Mouse (Mus musculus): ENCODE results near the gene Itm2c. TPM values are rescaled to one million over a fixed set of nuclear protein-coding genes. Genes with fewer than 3 reads are reported as not detected.

Gene Itm2c
- polyA plus RNA-seq, 1 experiment: 861 TPM

GRCm38 (mm10) chr1:85928688-85929065 lies 34.6 kb downstream of the Itm2c start:
- Histone ChIP-seq H3K4me1 (ENCODE audit: control insufficient read depth, insufficient read depth, low read length) (peaks cover 22% of the 10 kb centered on the region), H3K27ac (ENCODE audit: insufficient read depth, low read length) (peak overlapping the region; percentile 64)
- TF ChIP-seq POLR2A (IDR thresholded peaks at IDR 0.05; ENCODE audit: extremely low read depth, insufficient read depth, low read length): no peak

GRCm38 (mm10) chr1:85929406-85929805 lies 35.3 kb downstream of the Itm2c start:
- Histone ChIP-seq H3K4me1 (ENCODE audit: control insufficient read depth, insufficient read depth, low read length) (peaks cover 27% of the 10 kb centered on the region), H3K4me3 (ENCODE audit: insufficient read depth, low read length) (no peak overlapping the region), H3K27ac (ENCODE audit: insufficient read depth, low read length) (peak overlapping the region; percentile 64)
- TF ChIP-seq POLR2A (IDR thresholded peaks at IDR 0.05; ENCODE audit: extremely low read depth, insufficient read depth, low read length): no peak
- TF ChIP-seq CTCF (IDR thresholded peaks at IDR 0.05; ENCODE audit: extremely low read depth, insufficient read depth, low read length): no peak

More at GRCm38 (mm10) chr1:85928688-85929065, 34.6 kb downstream of the Itm2c start:
- no peak overlapping the region for H3K4me3 ChIP-seq (ENCODE audit: insufficient read depth, low read length)

- Histone ChIP-seq H3K4me3 (ENCODE audit: insufficient read depth, low read length) (no peak overlapping the region), H3K27ac (ENCODE audit: insufficient read depth, low read length) (0 out of 2 replicates have a peak overlapping the region, but pooled peaks have one; percentile 69), H3K4me1 (ENCODE audit: control insufficient read depth, insufficient read depth, low read length) (peaks cover 28% of the 10 kb centered on the region)
- no peak for TF ChIP-seq CTCF (IDR thresholded peaks at IDR 0.05; ENCODE audit: extremely low read depth, insufficient read depth, low read length)
- no peak for TF ChIP-seq POLR2A (IDR thresholded peaks at IDR 0.05; ENCODE audit: extremely low read depth, insufficient read depth, low read length)
Observed at GRCm38 (mm10) chr1:85931170-85931569, 37.1 kb downstream of the Itm2c start.

GRCm38 (mm10) chr1:85933226-85933625 lies 39.1 kb downstream of the Itm2c start:
- Histone ChIP-seq H3K27ac (ENCODE audit: insufficient read depth, low read length) (no peak overlapping the region), H3K4me1 (ENCODE audit: control insufficient read depth, insufficient read depth, low read length) (peaks cover 23% of the 10 kb centered on the region; the same call in 1 of the 2 replicates), H3K4me3 (ENCODE audit: insufficient read depth, low read length) (no peak overlapping the region)
- TF ChIP-seq POLR2A (IDR thresholded peaks at IDR 0.05; ENCODE audit: extremely low read depth, insufficient read depth, low read length): no peak
- no peak for TF ChIP-seq CTCF (IDR thresholded peaks at IDR 0.05; ENCODE audit: extremely low read depth, insufficient read depth, low read length)

GRCm38 (mm10) chr1:85933631-85934465 lies 39.8 kb downstream of the Itm2c start:
- TF ChIP-seq POLR2A (IDR thresholded peaks at IDR 0.05; ENCODE audit: extremely low read depth, insufficient read depth, low read length) (no peak), CTCF (IDR thresholded peaks at IDR 0.05; ENCODE audit: extremely low read depth, insufficient read depth, low read length) (no peak)
- Histone ChIP-seq H3K4me3 (ENCODE audit: insufficient read depth, low read length) (no peak overlapping the region), H3K4me1 (ENCODE audit: control insufficient read depth, insufficient read depth, low read length) (peaks cover 19% of the 10 kb centered on the region; the same call in 1 of the 2 replicates), H3K27ac (ENCODE audit: insufficient read depth, low read length) (peak overlapping the region; percentile 38; the same call in 1 of the 2 replicates)

- no peak overlapping the region for H3K27ac ChIP-seq (ENCODE audit: insufficient read depth, low read length)
- H3K4me1 ChIP-seq (ENCODE audit: control insufficient read depth, insufficient read depth, low read length): peaks cover 16% of the 10 kb centered on the region; the same call in 1 of the 2 replicates
Observed at GRCm38 (mm10) chr1:85934560-85934959, 40.5 kb downstream of the Itm2c start.

GRCm38 (mm10) chr1:85935148-85935852 lies 41.2 kb downstream of the Itm2c start:
- peaks cover 16% of the 10 kb centered on the region; the same call in 1 of the 2 replicates for H3K4me1 ChIP-seq (ENCODE audit: control insufficient read depth, insufficient read depth, low read length)
- H3K4me3 ChIP-seq (ENCODE audit: insufficient read depth, low read length): no peak overlapping the region
- H3K27ac ChIP-seq (ENCODE audit: insufficient read depth, low read length): no peak overlapping the region
- TF ChIP-seq CTCF (IDR thresholded peaks at IDR 0.05; ENCODE audit: extremely low read depth, insufficient read depth, low read length): peak; percentile 65
- TF ChIP-seq POLR2A (IDR thresholded peaks at IDR 0.05; ENCODE audit: extremely low read depth, insufficient read depth, low read length): no peak

More at GRCm38 (mm10) chr1:85934560-85934959, 40.5 kb downstream of the Itm2c start:
- no peak for TF ChIP-seq POLR2A (IDR thresholded peaks at IDR 0.05; ENCODE audit: extremely low read depth, insufficient read depth, low read length)
- no peak for TF ChIP-seq CTCF (IDR thresholded peaks at IDR 0.05; ENCODE audit: extremely low read depth, insufficient read depth, low read length)
- H3K4me3 ChIP-seq (ENCODE audit: insufficient read depth, low read length): no peak overlapping the region

- no peak for TF ChIP-seq CTCF (IDR thresholded peaks at IDR 0.05; ENCODE audit: extremely low read depth, insufficient read depth, low read length)
- no peak for TF ChIP-seq POLR2A (IDR thresholded peaks at IDR 0.05; ENCODE audit: extremely low read depth, insufficient read depth, low read length)
- H3K27ac ChIP-seq (ENCODE audit: insufficient read depth, low read length): no peak overlapping the region
- H3K4me1 ChIP-seq (ENCODE audit: control insufficient read depth, insufficient read depth, low read length): peaks cover 16% of the 10 kb centered on the region; the same call in 1 of the 2 replicates
- no peak overlapping the region for H3K4me3 ChIP-seq (ENCODE audit: insufficient read depth, low read length)
Observed at GRCm38 (mm10) chr1:85936265-85936664, 42.2 kb downstream of the Itm2c start.

GRCm38 (mm10) chr1:85937323-85937722 lies 43.2 kb downstream of the Itm2c start:
- H3K27ac ChIP-seq (ENCODE audit: insufficient read depth, low read length): no peak overlapping the region
- no peak for TF ChIP-seq CTCF (IDR thresholded peaks at IDR 0.05; ENCODE audit: extremely low read depth, insufficient read depth, low read length)
- TF ChIP-seq POLR2A (IDR thresholded peaks at IDR 0.05; ENCODE audit: extremely low read depth, insufficient read depth, low read length): no peak
- peaks cover 17% of the 10 kb centered on the region; the same call in 1 of the 2 replicates for H3K4me1 ChIP-seq (ENCODE audit: control insufficient read depth, insufficient read depth, low read length)
- no peak overlapping the region for H3K4me3 ChIP-seq (ENCODE audit: insufficient read depth, low read length)
